Mouse (Mus musculus) ES-Bruce4 (cell line): ENCODE results near the gene Tmem163.

Experiments used
- CTCF ChIP-seq: IDR thresholded peaks from one replicate; pipeline ENCODE4 v1.8.1; 2011; ENCODE audit warnings: low read depth, low read length
- EP300 ChIP-seq: IDR thresholded peaks from 2 replicates; pipeline ENCODE4 v1.6.1; 2011; ENCODE audit warnings: low read depth, low read length; ENCODE audit not compliant: insufficient read depth

DNA sequence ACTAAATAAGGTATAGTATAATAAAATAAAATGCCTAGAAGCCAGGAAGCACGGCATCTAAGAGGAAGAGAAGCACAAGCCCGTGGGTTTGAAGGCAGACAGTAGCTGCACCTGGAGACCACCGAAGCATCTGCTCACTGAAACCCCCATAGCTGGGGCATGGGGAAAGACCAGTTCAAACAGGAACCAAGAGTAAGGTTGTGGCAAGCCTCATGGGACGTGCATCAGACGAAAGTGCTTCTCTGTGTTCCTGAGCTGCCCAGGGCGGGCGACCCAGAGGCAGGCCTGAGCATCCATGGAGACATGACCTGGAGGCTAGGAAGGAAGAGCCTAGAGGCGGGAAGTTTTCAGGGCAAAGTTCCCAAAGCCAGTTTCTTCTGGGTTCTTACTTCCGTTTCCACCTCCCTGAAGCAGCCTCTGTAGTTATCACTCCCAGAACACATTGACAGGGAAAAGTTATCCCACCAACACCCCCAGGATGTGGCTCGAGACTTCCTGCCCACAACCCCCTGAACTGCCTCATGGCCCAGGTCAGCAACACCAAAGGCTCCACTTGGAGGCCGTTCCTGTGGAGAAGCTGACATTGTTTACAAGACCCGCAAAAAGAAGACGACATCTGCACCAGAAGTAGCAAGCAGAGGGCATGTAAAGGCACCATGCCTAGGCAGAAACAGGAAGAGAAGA, 16.8 kb downstream of the Tmem163 start:
- TF ChIP-seq CTCF (no peak), EP300 (no peak)
